Mouse (Mus musculus) adrenal gland, postnatal 14 days (tissue): ENCODE data around the gene A730009L09Rik. TPM values are rescaled to one million over a fixed set of nuclear protein-coding genes. Genes with fewer than 3 reads are reported as not detected.

Experiments
- DNase-seq: peaks from one replicate; pipeline ENCODE4 v3.0.0; 2021; ENCODE audit warnings: mixed read lengths
- long read RNA-seq, 2 experiments: library from polyadenylated mRNA; stranded (forward); transcript quantifications; one replicate each; pipeline ENCODE4 v2.0.0; 2021
- total RNA-seq: library from RNA; stranded (reverse); gene quantifications from 2 replicates; pipeline ENCODE4 v1.2.3, GENCODE M21; 2021

Gene A730009L09Rik
- not detected in 2 replicates for total RNA-seq
- long read RNA-seq, experiment 1: 0 reads
- long read RNA-seq, experiment 2: 0 reads

DNA sequence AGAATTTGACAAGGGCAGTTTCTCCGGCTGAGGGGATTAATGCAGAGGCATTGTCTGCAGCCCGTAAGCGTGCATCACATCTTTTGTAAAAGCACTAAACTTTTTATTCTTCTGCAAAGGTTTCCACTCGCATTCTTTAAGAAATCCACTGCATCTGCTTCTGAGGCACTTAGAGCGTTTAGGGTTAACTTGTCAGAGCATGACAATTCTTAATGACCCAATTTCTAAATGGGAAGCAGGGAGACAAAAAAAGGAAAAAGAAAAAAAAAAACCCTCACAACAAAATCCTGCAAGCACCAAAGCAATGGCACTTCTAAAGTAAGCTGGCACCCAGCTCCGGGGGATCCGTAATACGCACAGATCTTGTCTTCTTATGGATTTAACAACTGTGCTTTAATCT is at the start of gene A730009L09Rik:
A730009L09Rik (plus strand) TSS at position 301 of the 400 bp plus-strand sequence.
- DNase-seq: no peak

DNA sequence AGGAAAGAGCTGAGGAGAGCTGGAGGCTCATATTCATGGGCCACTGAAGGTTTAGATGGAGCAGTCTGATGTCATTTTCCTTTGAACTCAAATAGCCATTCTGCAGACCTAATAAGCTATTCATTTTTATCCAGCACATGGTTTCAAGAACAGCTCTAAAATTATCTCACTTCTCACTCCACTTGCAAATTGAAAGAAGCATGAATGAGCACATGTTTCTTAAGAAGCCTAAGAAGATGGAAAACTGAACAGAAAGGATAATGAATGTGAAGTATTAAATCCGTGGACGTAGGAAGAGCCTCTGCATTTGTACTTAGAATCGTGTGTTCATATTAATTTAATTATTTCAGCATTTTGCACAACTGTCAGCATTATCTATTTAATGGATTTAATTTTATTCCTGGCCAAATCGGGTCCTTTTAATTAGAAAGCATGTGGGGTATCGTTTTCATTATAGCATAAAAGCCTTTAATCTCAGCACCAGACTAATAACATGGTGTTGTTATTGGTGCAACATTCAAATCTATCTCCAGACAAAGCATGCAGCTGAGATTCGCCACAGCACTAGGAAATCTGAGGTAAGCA is 49.2 kb upstream of the A730009L09Rik start:
- DNase-seq: no peak

GRCm38 (mm10) chr16:84468898-84469297 is 46.0 kb upstream of the A730009L09Rik start:
- DNase-seq: no peak

DNA sequence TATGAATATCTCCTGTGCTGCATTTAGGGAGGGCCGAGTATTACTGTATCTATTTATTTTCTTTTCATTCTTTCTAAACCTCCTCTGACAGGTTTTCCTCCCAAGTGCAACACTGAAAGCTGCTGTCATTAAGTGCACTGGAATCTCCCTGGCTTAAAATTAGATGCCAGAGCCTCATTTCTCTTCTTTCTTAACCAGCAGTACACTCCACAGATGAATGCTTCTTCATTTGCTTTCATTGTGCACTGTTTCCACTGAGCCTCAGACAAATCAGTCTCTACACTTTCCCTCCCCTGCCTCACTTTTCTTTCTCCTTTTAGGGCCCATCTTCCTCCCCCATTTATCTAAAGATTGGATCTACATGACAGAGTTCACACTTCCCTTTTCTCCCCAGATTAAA is 44.9 kb upstream of the A730009L09Rik start:
- DNase-seq: no peak

GRCm38 (mm10) chr16:84473406-84473805 is 41.5 kb upstream of the A730009L09Rik start:
- no peak for DNase-seq

DNA sequence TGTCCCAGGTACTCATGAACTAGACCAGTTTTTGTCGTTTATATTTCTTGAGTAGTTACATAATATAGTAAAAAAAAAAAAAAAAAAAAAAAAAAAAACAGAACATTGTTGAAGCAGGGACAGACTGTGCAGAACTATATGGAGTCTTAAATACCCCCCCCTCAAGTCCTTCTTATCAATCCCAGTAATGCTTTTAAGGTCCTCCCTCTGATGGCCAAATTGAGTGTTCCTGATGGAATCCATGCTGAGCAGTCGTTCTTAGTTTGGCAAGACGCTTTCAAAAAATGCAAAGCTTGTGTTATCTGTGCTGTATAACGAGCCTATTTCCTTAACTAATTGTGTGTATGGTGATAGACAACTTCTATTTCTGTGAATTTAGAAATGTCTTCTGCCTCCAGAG is 40.2 kb upstream of the A730009L09Rik start:
- DNase-seq: no peak

GRCm38 (mm10) chr16:84476948-84477347 is 38.0 kb upstream of the A730009L09Rik start:
- DNase-seq: no peak

DNA sequence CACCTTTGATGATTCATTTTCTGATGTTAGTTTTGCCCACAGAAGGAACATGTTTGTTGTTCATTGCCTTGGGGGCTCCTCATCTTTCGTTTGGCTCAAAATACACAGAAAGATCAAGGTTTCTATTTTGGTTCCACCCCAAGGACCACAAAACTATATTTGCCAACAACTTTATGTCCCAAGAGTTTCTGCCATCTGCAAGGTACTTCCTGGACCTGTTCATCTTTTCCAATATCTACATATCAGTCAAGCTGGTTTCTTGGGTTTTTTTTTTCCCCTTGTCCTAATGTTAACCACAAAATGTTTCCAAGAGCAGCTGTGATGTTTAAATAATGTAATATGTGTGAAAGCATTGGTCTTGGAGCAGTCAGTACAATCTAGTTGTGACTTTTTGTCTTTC is 37.4 kb upstream of the A730009L09Rik start:
- no peak for DNase-seq

DNA sequence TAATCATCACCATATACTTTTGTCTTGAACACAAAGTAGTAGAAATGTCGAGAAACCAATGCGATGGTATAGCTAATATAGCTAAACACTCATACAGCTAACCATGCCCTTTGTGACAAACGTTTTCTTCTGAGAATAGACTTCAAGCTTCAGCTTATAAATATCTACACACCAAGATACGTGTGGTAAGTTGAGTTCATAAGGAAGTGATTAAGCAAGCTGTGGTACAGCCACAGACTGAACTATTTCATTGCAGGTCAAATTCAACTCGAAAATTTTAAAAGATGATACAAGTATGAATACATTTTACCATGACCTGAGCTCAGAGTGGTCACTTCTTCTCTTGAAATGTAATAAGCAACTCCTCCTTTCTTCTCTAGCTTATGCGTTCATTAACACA is 37.0 kb upstream of the A730009L09Rik start:
- DNase-seq: no peak

- no peak for DNase-seq
Measured at GRCm38 (mm10) chr16:84485931-84486330, 29.0 kb upstream of the A730009L09Rik start.

- DNase-seq: no peak
Measured at GRCm38 (mm10) chr16:84494818-84495217, 20.1 kb upstream of the A730009L09Rik start.

- peak; percentile 7 for DNase-seq
Measured at GRCm38 (mm10) chr16:84495438-84495837, 19.5 kb upstream of the A730009L09Rik start.

- DNase-seq: no peak
Measured at GRCm38 (mm10) chr16:84507681-84508080, 7.2 kb upstream of the A730009L09Rik start.

- no peak for DNase-seq
Measured at GRCm38 (mm10) chr16:84521975-84522635, 7.2 kb downstream of the A730009L09Rik start.

GRCm38 (mm10) chr16:84523061-84523460 is 8.1 kb downstream of the A730009L09Rik start:
- DNase-seq: no peak

DNA sequence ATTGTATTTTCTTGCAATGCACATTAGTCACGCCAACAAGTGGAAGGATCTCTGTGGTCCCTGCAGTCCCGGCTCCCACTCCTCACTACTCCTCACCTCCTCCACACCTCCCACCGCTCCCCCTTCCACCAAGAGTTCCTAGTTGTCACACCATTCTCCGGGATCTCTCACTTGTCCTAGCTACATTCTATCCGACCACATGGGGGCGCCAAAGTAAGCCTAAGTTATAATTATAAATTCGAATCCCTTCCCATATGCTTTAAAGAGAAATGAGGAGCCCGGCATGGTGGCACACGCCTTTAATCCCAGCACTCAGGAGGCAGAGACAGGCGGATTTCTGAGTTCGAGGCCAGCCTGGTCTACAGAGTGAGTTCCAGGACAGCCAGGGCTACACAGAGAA is 12.5 kb downstream of the A730009L09Rik start:
- peak; percentile 75 for DNase-seq

GRCm38 (mm10) chr16:84532803-84533202 is 17.9 kb downstream of the A730009L09Rik start:
- DNase-seq: no peak

GRCm38 (mm10) chr16:84546059-84546458 is 31.1 kb downstream of the A730009L09Rik start:
- DNase-seq: no peak

DNA sequence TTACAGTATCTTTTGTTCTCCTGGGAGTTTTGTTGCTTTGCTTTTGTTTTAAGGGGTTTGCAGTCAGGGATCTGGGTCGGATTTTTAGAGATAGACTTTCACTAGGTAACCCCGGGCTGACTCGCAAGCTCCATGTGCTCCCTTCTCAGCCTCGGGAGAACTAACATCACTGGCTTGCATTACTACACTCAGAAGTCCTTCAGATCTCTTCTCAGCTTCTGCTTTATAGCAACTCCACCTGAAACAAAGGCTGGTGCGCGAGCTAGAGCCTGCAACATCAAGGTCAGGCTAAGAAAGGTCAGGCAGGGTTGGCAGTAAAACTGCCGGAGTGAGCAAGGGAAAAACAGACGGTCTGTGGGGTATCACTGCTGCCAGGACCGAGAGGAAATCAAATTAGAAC is 34.2 kb downstream of the A730009L09Rik start:
- peak; percentile 13 for DNase-seq

- DNase-seq: no peak
Measured at GRCm38 (mm10) chr16:84550445-84550844, 35.5 kb downstream of the A730009L09Rik start.

- DNase-seq: no peak
Measured at GRCm38 (mm10) chr16:84553981-84554380, 39.1 kb downstream of the A730009L09Rik start.

DNA sequence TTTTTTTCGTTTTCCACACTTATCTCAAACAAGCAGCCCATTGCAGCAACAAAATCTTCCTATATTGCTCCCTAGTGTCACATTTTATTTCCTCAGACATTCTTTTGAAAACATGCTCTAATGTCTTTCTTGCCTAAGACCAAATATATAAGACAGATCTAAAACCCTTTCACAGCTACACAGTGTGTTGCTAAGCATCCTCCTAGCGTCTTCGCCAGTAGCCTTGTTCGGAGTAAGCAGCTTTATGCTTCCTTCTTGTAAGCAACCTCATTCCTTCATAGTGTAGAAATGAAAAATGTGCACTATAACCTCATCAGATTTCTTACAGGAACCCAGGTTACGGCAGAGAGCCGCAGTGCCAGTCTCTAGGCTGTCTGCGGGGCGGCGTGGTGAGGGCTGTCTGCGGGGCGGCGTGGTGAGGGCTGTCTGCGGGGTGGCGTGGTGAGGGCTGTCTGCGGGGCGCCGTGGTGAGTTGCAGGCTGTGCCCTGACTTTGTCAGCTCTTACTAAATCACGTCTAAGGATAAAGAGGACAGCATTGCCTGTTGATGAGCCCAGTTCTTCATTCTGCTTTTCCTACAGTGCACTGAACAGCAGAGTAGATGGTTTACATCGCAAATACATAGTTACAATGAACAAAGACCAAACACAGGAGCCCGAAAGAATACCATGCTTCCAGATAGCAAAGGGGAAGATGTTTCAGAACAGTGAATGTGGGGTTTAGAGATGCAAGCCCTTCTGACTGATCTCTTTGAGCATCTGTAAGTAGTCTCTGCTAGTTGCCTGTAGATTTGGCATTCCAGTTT is 43.4 kb downstream of the A730009L09Rik start:
- DNase-seq: no peak
